8 mouse cellular contexts compared by ENCODE assay signal in genomic region chr6:71826869-71827268, GRCm38 (mm10). TPM values are rescaled to one million over a fixed set of nuclear protein-coding genes. Genes with fewer than 3 reads are reported as not detected.
DNase-seq lines count a peak whose midpoint lies in the region; ATAC-seq and TF ChIP-seq lines count a peak whose summit lies in the region.

Mrpl35 (minus strand) TSS chr6:71826969.

- H3K4me2 ChIP-seq in intestine, postnatal 0 days (replicated peaks; ENCODE audit: low read depth): no peak within 1 kb of the TSS
- H3K4me2 ChIP-seq in midbrain, embryonic 13.5 days (replicated peaks): no peak within 1 kb of the TSS

- H3K9me3 ChIP-seq in intestine, postnatal 0 days (ENCODE audit: control insufficient read depth): no peaks in the 10 kb centered on the region
- H3K9me3 ChIP-seq in midbrain, embryonic 13.5 days: no peaks in the 10 kb centered on the region

- no peak within 1 kb of the TSS for H3K27ac ChIP-seq in intestine, postnatal 0 days (ENCODE audit: low read depth, low read length)
- no peak within 1 kb of the TSS for H3K27ac ChIP-seq in midbrain, embryonic 13.5 days

- no peak within 1 kb of the TSS for H3K9ac ChIP-seq in intestine, postnatal 0 days (ENCODE audit: low read depth, low read length)
- no peak within 1 kb of the TSS for H3K9ac ChIP-seq in midbrain, embryonic 13.5 days (replicated peaks)

- H3K27me3 ChIP-seq in intestine, postnatal 0 days (replicated peaks; ENCODE audit: control insufficient read depth, insufficient read depth, low read length): no peaks in the 10 kb centered on the region
- no peaks in the 10 kb centered on the region for H3K27me3 ChIP-seq in midbrain, embryonic 13.5 days

- H3K36me3 ChIP-seq in intestine, postnatal 0 days (ENCODE audit: control insufficient read depth, insufficient read depth): no peaks in the 10 kb centered on the region
- no peaks in the 10 kb centered on the region for H3K36me3 ChIP-seq in midbrain, embryonic 13.5 days

- peaks cover 3% of the 10 kb centered on the region for H3K4me1 ChIP-seq in intestine, postnatal 0 days (replicated peaks; ENCODE audit: control insufficient read depth, insufficient read depth, low read length)
- H3K4me1 ChIP-seq in midbrain, embryonic 13.5 days (replicated peaks): peaks cover 18% of the 10 kb centered on the region

- ATAC-seq in activated CD4-positive, CD25-positive, alpha-beta regulatory T cell, adult 4 months: no peak
- no peak for ATAC-seq in intestine, postnatal 0 days
- no peak for ATAC-seq in midbrain, embryonic 13.5 days

- no peak within 1 kb of the TSS for H3K4me3 ChIP-seq in intestine, postnatal 0 days (ENCODE audit: low read depth, low read length)
- no peak within 1 kb of the TSS for H3K4me3 ChIP-seq in midbrain, embryonic 13.5 days (replicated peaks)

- no peak for DNase-seq in heart, adult 18-20 months
- no peak for DNase-seq in heart, adult 11 months
- no peak for DNase-seq in gastrocnemius, postnatal 10 days
- DNase-seq in frontal cortex, postnatal 36 days (ENCODE audit: low spot score in 2 of 2): no peak
- no peak for DNase-seq in kidney, adult 8-10 months

- no peak for TF ChIP-seq CTCF in intestine, postnatal 0 days (IDR thresholded peaks at IDR 0.05; ENCODE audit: low read depth)

- 47% methylated on average over 1 of the region's 1 CpGs for WGBS in intestine, postnatal 0 days
- 43% methylated on average over 1 of the region's 1 CpGs for WGBS in midbrain, embryonic 13.5 days

RNA-seq across cellular contexts. Expression of gene Mrpl35, which starts in this region (rescaled TPM):
- 10 to 100 TPM; 54.7 to 55.6 TPM for total RNA-seq in heart, adult 18-20 months (2021)
- polyA plus RNA-seq in activated CD4-positive, CD25-positive, alpha-beta regulatory T cell, adult 4 months (2017; shearing (Covaris generic)): 10 to 100 TPM; 66.2 to 66.4 TPM
- 10 to 100 TPM; 28.5 to 29.8 TPM for total RNA-seq in gastrocnemius, postnatal 10 days (2021)
- 61.4 and 62.1 TPM in 2 replicates for polyA plus RNA-seq in intestine, postnatal 0 days (2015; fragmentation: Nextera tagmentation; extraction: Ambion mirVana)
- 42.3 and 47.5 TPM in 2 replicates for polyA plus RNA-seq in midbrain, embryonic 13.5 days (2015; fragmentation: Nextera tagmentation; extraction: Ambion mirVana)
